Mouse (Mus musculus): ENCODE results near the gene Fndc3b.

The Fndc3b gene

GRCm38 (mm10) chr3:27710648-27711428, at the start of gene Fndc3b:
Gene Fndc3b, minus strand, starts transcription at chr3:27711307.
- DNase-seq (ENCODE audit: low spot score): peak; percentile 93

GRCm38 (mm10) chr3:27760278-27760677, 49.2 kb upstream of the Fndc3b start:
- DNase-seq (ENCODE audit: low spot score): no peak

GRCm38 (mm10) chr3:27758976-27759375, 47.9 kb upstream of the Fndc3b start:
- no peak for DNase-seq (ENCODE audit: low spot score)

- no peak for DNase-seq (ENCODE audit: low spot score)
Observed at GRCm38 (mm10) chr3:27751657-27752056, 40.5 kb upstream of the Fndc3b start.

- no peak for DNase-seq (ENCODE audit: low spot score)
Observed at GRCm38 (mm10) chr3:27751156-27751555, 40.0 kb upstream of the Fndc3b start.

- DNase-seq (ENCODE audit: low spot score): no peak
Observed at GRCm38 (mm10) chr3:27745651-27746050, 34.5 kb upstream of the Fndc3b start.

- no peak for DNase-seq (ENCODE audit: low spot score)
Observed at GRCm38 (mm10) chr3:27744754-27745153, 33.6 kb upstream of the Fndc3b start.

- no peak for DNase-seq (ENCODE audit: low spot score)
Observed at GRCm38 (mm10) chr3:27743271-27744145, 32.4 kb upstream of the Fndc3b start.

GRCm38 (mm10) chr3:27742124-27742523, 31.0 kb upstream of the Fndc3b start:
- DNase-seq (ENCODE audit: low spot score): no peak

GRCm38 (mm10) chr3:27740136-27740535, 29.0 kb upstream of the Fndc3b start:
- DNase-seq (ENCODE audit: low spot score): no peak

GRCm38 (mm10) chr3:27736180-27736579, 25.1 kb upstream of the Fndc3b start:
- no peak for DNase-seq (ENCODE audit: low spot score)

- no peak for DNase-seq (ENCODE audit: low spot score)
Observed at GRCm38 (mm10) chr3:27735113-27735512, 24.0 kb upstream of the Fndc3b start.

- DNase-seq (ENCODE audit: low spot score): no peak
Observed at GRCm38 (mm10) chr3:27728798-27729782, 18.0 kb upstream of the Fndc3b start.

- DNase-seq (ENCODE audit: low spot score): no peak
Observed at GRCm38 (mm10) chr3:27728176-27728575, 17.1 kb upstream of the Fndc3b start.

GRCm38 (mm10) chr3:27725752-27726151, 14.6 kb upstream of the Fndc3b start:
- DNase-seq (ENCODE audit: low spot score): no peak

GRCm38 (mm10) chr3:27724208-27724607, 13.1 kb upstream of the Fndc3b start:
- no peak for DNase-seq (ENCODE audit: low spot score)

- DNase-seq (ENCODE audit: low spot score): peak; percentile 28
Observed at GRCm38 (mm10) chr3:27718829-27719365, 7.8 kb upstream of the Fndc3b start.

GRCm38 (mm10) chr3:27713971-27714370, 2.9 kb upstream of the Fndc3b start:
- no peak for DNase-seq (ENCODE audit: low spot score)

GRCm38 (mm10) chr3:27712421-27712820, 1.3 kb upstream of the Fndc3b start:
- no peak for DNase-seq (ENCODE audit: low spot score)

- DNase-seq (ENCODE audit: low spot score): peak; percentile 60
Observed at GRCm38 (mm10) chr3:27709906-27710647, 1.0 kb downstream of the Fndc3b start.

Data from MN1 (cell line).